Mouse (Mus musculus): ENCODE data around the gene Lrrc4b.

- TF ChIP-seq CTCF (IDR thresholded peaks at IDR 0.05; ENCODE audit: extremely low read depth, insufficient read depth, insufficient read length, insufficient replicate concordance) (no peak), POLR2A (IDR thresholded peaks at IDR 0.05; ENCODE audit: low read depth, low read length) (no peak)
These were observed 78.7 kb downstream of the Lrrc4b start for GRCm38 (mm10) chr7:44507491-44507890.

Data from spleen, adult 2 months (tissue).